Mouse (Mus musculus) erythroblast, embryonic 14.5 days (primary cell): ENCODE results near the gene Vkorc1. TPM values are rescaled to one million over a fixed set of nuclear protein-coding genes. Genes with fewer than 3 reads are reported as not detected.
"Not testable (repeated sequence)": the region's sequence is repeated elsewhere in the genome, so short reads cannot be mapped to it uniquely, and the experiment has no call there.

ENCODE experiments used
- H3K27me3 ChIP-seq: 2 replicates; pipeline ENCODE4 v1.6.1; 2012; ENCODE audit warnings: inconsistent platforms; ENCODE audit not compliant: control insufficient read depth
- H3K36me3 ChIP-seq: 2 replicates; pipeline ENCODE4 v1.6.1; 2012; ENCODE audit warnings: mild to moderate bottlenecking, inconsistent platforms; ENCODE audit not compliant: control insufficient read depth
- H3K4me1 ChIP-seq: 2 replicates; pipeline ENCODE4 v1.6.1; 2012; ENCODE audit warnings: inconsistent platforms; ENCODE audit not compliant: control insufficient read depth
- H3K4me3 ChIP-seq: replicated peaks from 2 replicates; pipeline ENCODE3; 2012; ENCODE audit warnings: moderate library complexity, mild to moderate bottlenecking, inconsistent platforms
- H3K9me3 ChIP-seq: 2 replicates; pipeline ENCODE4 v1.6.1; 2012; ENCODE audit warnings: low read length, inconsistent platforms, mixed read lengths; ENCODE audit not compliant: control insufficient read depth
- GATA1 ChIP-seq: IDR thresholded peaks from 2 replicates; pipeline ENCODE4 v1.6.1; 2012; ENCODE audit warnings: low read length, inconsistent platforms, mixed read lengths
- TAL1 ChIP-seq: IDR thresholded peaks from 3 replicates; pipeline ENCODE4 v1.6.1; 2012; ENCODE audit warnings: low read length, inconsistent platforms, mixed read lengths
- polyA plus RNA-seq: library from polyadenylated mRNA; stranded (reverse); fragments of >175 nt; gene quantifications from 2 replicates; pipeline ENCODE4 v1.2.3, GENCODE M21; 2012

The Vkorc1 gene
- polyA plus RNA-seq, 1 experiment: 0.89 TPM

GRCm38 (mm10) chr7:127901772-127902171 is 6.4 kb upstream of the Vkorc1 start:
- TF ChIP-seq GATA1: no peak
- TF ChIP-seq TAL1: no peak
- Histone ChIP-seq H3K4me1 (peaks cover 76% of the 10 kb centered on the region), H3K36me3 (peaks cover 22% of the 10 kb centered on the region), H3K27me3 (no peaks in the 10 kb centered on the region), H3K9me3 (no peaks in the 10 kb centered on the region), H3K4me3 (no peak overlapping the region)

- no peaks in the 10 kb centered on the region for H3K27me3 ChIP-seq
- H3K36me3 ChIP-seq: peaks cover 4% of the 10 kb centered on the region
- peaks cover 86% of the 10 kb centered on the region for H3K4me1 ChIP-seq
- H3K4me3 ChIP-seq: no peak overlapping the region
- H3K9me3 ChIP-seq: no peaks in the 10 kb centered on the region
- no peak for TF ChIP-seq TAL1
- TF ChIP-seq GATA1: no peak
These were observed 4.6 kb upstream of the Vkorc1 start for GRCm38 (mm10) chr7:127899997-127900396.

GRCm38 (mm10) chr7:127898179-127898956 is 3.0 kb upstream of the Vkorc1 start:
- TF ChIP-seq GATA1 (no peak), TAL1 (no peak)
- Histone ChIP-seq H3K36me3 (no peaks in the 10 kb centered on the region; the same call in 1 of the 2 replicates), H3K27me3 (no peaks in the 10 kb centered on the region), H3K4me3 (no peak overlapping the region), H3K9me3 (no peaks in the 10 kb centered on the region), H3K4me1 (peaks cover 81% of the 10 kb centered on the region)

- Histone ChIP-seq H3K4me1 (peaks cover 76% of the 10 kb centered on the region), H3K36me3 (peaks cover 8% of the 10 kb centered on the region), H3K9me3 (no peaks in the 10 kb centered on the region), H3K27me3 (no peaks in the 10 kb centered on the region), H3K4me3 (no peak overlapping the region)
- no peak for TF ChIP-seq TAL1
- TF ChIP-seq GATA1: no peak
These were observed 2.1 kb upstream of the Vkorc1 start for GRCm38 (mm10) chr7:127897542-127897941.

GRCm38 (mm10) chr7:127896384-127896783 is 967 bp upstream of the Vkorc1 start:
- TF ChIP-seq TAL1: no peak
- TF ChIP-seq GATA1: no peak
- no peaks in the 10 kb centered on the region for H3K9me3 ChIP-seq
- H3K4me1 ChIP-seq: peaks cover 67% of the 10 kb centered on the region
- no peak overlapping the region for H3K4me3 ChIP-seq
- H3K36me3 ChIP-seq: peaks cover 17% of the 10 kb centered on the region
- H3K27me3 ChIP-seq: no peaks in the 10 kb centered on the region

GRCm38 (mm10) chr7:127895891-127896290 is 474 bp upstream of the Vkorc1 start:
- Histone ChIP-seq H3K4me1 (peaks cover 66% of the 10 kb centered on the region), H3K4me3 (peak overlapping the region; percentile 67)
- H3K27me3 ChIP-seq: not testable (repeated sequence)

GRCm38 (mm10) chr7:127894480-127894879 is 937 bp downstream of the Vkorc1 start:
- Histone ChIP-seq H3K27me3 (no peaks in the 10 kb centered on the region), H3K9me3 (no peaks in the 10 kb centered on the region), H3K4me3 (peak overlapping the region; percentile 67), H3K36me3 (peaks cover 35% of the 10 kb centered on the region), H3K4me1 (peaks cover 52% of the 10 kb centered on the region)
- TF ChIP-seq TAL1 (no peak), GATA1 (no peak)

More at GRCm38 (mm10) chr7:127895891-127896290, 474 bp upstream of the Vkorc1 start:
- peaks cover 21% of the 10 kb centered on the region for H3K36me3 ChIP-seq
- H3K9me3 ChIP-seq: not testable (repeated sequence)

GRCm38 (mm10) chr7:127890798-127891197 is 4.6 kb downstream of the Vkorc1 start, which contains the start of gene Prss53:
TSS of gene Prss53 (minus strand) at chr7:127890970.
- no peak within 1 kb of the TSS for H3K4me3 ChIP-seq
- TF ChIP-seq TAL1: no peak
- TF ChIP-seq GATA1: no peak
- H3K27me3 ChIP-seq: no peaks in the 10 kb centered on the region
- H3K9me3 ChIP-seq: no peaks in the 10 kb centered on the region
- peaks cover 28% of the 10 kb centered on the region for H3K4me1 ChIP-seq
- peaks cover 72% of the 10 kb centered on the region for H3K36me3 ChIP-seq

- no peak overlapping the region for H3K4me3 ChIP-seq
- TF ChIP-seq GATA1 (no peak), TAL1 (no peak)
- H3K27me3 ChIP-seq: no peaks in the 10 kb centered on the region
- peaks cover 25% of the 10 kb centered on the region for H3K4me1 ChIP-seq
- peaks cover 90% of the 10 kb centered on the region for H3K36me3 ChIP-seq
- H3K9me3 ChIP-seq: peaks cover under 1% of the 10 kb centered on the region; the same call in 1 of the 2 replicates
These were observed 6.6 kb downstream of the Vkorc1 start for GRCm38 (mm10) chr7:127888821-127889220.

- H3K36me3 ChIP-seq: peaks cover 94% of the 10 kb centered on the region
- peaks cover 11% of the 10 kb centered on the region for H3K9me3 ChIP-seq
- no peak overlapping the region for H3K4me3 ChIP-seq
- TF ChIP-seq TAL1 (no peak), GATA1 (no peak)
- H3K4me1 ChIP-seq: peaks cover 32% of the 10 kb centered on the region
- no peaks in the 10 kb centered on the region for H3K27me3 ChIP-seq
These were observed 7.6 kb downstream of the Vkorc1 start for GRCm38 (mm10) chr7:127887781-127888180.
